Mouse (Mus musculus): ENCODE results near the gene Wnt3. TPM values are rescaled to one million over a fixed set of nuclear protein-coding genes. Genes with fewer than 3 reads are reported as not detected.
"Not testable (repeated sequence)": the region's sequence is repeated elsewhere in the genome, so short reads cannot be mapped to it uniquely, and the experiment has no call there.

The Wnt3 gene
- polyA plus RNA-seq, 1 experiment from 2014 or later = 14.2 TPM

DNA sequence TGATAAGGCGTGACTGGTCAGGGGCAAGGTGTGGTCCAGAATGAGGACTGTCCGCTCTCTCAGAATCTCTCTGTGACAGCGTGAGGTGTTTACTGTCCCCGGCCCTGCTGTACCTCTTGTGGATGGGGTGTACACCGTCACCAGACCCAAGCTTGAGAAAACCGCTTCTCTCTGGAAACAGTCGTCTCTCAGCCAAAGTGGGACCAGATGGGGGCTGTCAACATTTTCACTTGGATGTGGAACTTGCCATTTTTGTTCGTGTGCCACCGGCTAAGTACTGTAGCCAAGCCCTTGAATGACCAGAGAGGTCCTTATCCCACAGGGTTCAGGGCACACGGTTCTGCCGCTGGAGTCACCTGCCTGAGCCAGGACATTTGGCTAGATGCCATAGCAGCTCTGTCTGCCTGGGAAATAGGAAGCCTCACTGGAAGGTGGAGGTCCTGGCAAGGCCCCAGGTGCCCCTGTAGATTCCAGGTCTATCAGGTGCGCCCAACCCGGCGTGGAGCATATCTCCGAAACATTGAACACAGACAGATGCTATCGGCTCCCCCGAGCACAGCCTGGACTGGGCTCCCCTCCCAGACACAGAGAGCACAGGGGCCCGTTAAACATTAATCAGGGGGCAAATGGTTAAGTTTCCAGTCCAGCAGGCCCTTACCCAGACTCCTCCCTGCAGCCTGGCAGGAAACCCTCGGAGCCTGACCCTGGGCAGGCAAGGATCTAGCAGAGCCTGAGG is 38.7 kb upstream of the Wnt3 start:
- Histone ChIP-seq H3K4me1 (ENCODE audit: control insufficient read depth, insufficient read depth, low read length) (no peaks in the 10 kb centered on the region), H3K27ac (ENCODE audit: low read depth, low read length) (no peak overlapping the region), H3K4me2 (no peak overlapping the region), H3K9ac (ENCODE audit: low read length) (no peak overlapping the region), H3K4me3 (ENCODE audit: low read depth, low read length) (no peak overlapping the region), H3K27me3 (ENCODE audit: control insufficient read depth, insufficient read depth, low read length) (no peaks in the 10 kb centered on the region; the same call in 1 of the 2 replicates), H3K36me3 (ENCODE audit: control insufficient read depth, insufficient read depth, low read length) (no peaks in the 10 kb centered on the region), H3K9me3 (ENCODE audit: control insufficient read depth, low read length) (no peaks in the 10 kb centered on the region)
- ATAC-seq (ENCODE audit: low FRiP score) (no peak), DNase-seq (ENCODE audit: low spot score, missing footprints) (no peak)
- 84% methylated on average over 19 of the region's 19 CpGs for WGBS

DNA sequence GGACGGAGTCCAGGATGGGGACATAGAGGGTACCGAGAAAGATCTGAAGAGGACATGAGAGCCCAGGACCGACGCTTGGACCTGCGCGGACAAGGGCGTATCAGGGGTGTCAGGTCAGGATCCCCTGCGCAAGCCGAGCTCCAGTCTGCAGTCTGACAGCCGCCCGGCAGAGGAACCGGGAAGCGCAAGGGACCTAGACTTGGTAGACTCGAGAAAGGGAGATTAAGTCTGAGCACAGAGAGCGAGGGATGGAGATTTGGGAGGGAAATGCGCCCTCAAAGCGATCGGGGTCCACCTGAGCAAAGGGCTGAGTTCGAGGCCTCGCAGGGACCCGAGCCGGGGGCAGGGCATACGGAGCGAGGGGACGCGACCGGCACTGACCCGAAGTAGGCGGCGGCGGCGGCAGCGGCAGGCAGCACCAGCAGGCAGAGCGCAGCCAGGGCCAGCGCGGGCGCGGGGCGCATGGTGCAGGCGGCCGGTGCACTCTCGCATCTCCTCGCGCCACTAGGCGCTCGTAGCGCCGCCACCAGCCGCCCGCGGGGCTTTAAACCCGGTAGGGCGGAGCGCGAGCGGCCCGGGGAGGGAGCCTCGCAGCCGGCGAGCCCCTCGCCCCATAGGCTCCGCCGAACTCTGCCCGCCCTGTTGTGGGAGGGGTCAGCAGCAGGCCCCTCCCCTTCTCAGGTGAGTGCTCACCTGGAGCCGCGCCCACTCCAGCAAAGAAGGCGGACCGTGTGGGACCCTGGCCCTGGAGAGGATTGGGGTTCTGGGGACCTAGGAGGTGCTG is 24.5 kb upstream of the Wnt3 start, which contains the start of gene Wnt9b:
TSS of gene Wnt9b (minus strand) at position 516 of the 784 bp plus-strand sequence.
- peak within 1 kb of the TSS; percentile 75 for H3K4me2 ChIP-seq
- no peaks in the 10 kb centered on the region for H3K9me3 ChIP-seq (ENCODE audit: control insufficient read depth, low read length)
- no peak within 1 kb of the TSS for H3K27ac ChIP-seq (ENCODE audit: low read depth, low read length)
- H3K9ac ChIP-seq (ENCODE audit: low read length) = peak within 1 kb of the TSS; percentile 46
- DNase-seq (ENCODE audit: low spot score, missing footprints) (peak; percentile 94), ATAC-seq (ENCODE audit: low FRiP score) (peak; percentile 62)
- H3K36me3 ChIP-seq (ENCODE audit: control insufficient read depth, insufficient read depth, low read length) = no peaks in the 10 kb centered on the region
- WGBS = under 1% methylated on average over 43 of the region's 68 CpGs
- peaks cover 11% of the 10 kb centered on the region for H3K4me1 ChIP-seq (ENCODE audit: control insufficient read depth, insufficient read depth, low read length)
- H3K27me3 ChIP-seq (ENCODE audit: control insufficient read depth, insufficient read depth, low read length) = peaks cover 45% of the 10 kb centered on the region
- H3K4me3 ChIP-seq (ENCODE audit: low read depth, low read length) = peak within 1 kb of the TSS; percentile 40

DNA sequence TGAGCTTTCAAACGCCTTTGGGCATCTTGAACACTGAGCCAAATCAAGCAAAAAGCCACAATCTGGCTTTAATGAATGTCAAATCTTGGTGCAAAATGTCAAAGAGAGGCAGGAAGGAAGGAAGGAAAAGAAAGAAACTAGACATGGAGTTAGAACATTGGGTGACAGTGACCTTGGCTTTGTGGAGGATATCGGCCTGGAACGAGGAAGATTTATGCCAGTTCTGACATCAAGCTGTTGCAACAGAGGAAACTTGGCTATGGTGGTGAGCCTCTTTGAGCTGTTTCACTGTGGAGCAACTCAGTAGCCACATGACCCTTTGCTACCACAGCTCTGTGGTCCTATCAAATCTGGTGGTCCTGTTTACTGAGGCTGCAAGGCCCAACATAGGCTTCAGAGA is 23.3 kb upstream of the Wnt3 start:
- no peak for DNase-seq (ENCODE audit: low spot score, missing footprints)
- H3K4me3 ChIP-seq (ENCODE audit: low read depth, low read length) = no peak overlapping the region

GRCm38 (mm10) chr11:103758054-103758453 is 15.9 kb upstream of the Wnt3 start:
- H3K4me1 ChIP-seq (ENCODE audit: control insufficient read depth, insufficient read depth, low read length) = no peaks in the 10 kb centered on the region
- no peak for ATAC-seq (ENCODE audit: low FRiP score)
- no peak overlapping the region for H3K9ac ChIP-seq (ENCODE audit: low read length)
- H3K27ac ChIP-seq (ENCODE audit: low read depth, low read length) = no peak overlapping the region
- H3K4me2 ChIP-seq = no peak overlapping the region
- H3K4me3 ChIP-seq (ENCODE audit: low read depth, low read length) = no peak overlapping the region
- H3K9me3 ChIP-seq (ENCODE audit: control insufficient read depth, low read length) = no peaks in the 10 kb centered on the region
- no peak for DNase-seq (ENCODE audit: low spot score, missing footprints)
- no peaks in the 10 kb centered on the region for H3K36me3 ChIP-seq (ENCODE audit: control insufficient read depth, insufficient read depth, low read length)
- WGBS = 50% methylated on average over 11 of the region's 11 CpGs
- H3K27me3 ChIP-seq (ENCODE audit: control insufficient read depth, insufficient read depth, low read length) = no peaks in the 10 kb centered on the region

More for the DNA sequence above, 23.3 kb upstream of the Wnt3 start:
- H3K4me2 ChIP-seq = no peak overlapping the region
- H3K27ac ChIP-seq (ENCODE audit: low read depth, low read length) = no peak overlapping the region
- H3K4me1 ChIP-seq (ENCODE audit: control insufficient read depth, insufficient read depth, low read length) = peaks cover 11% of the 10 kb centered on the region
- H3K9me3 ChIP-seq (ENCODE audit: control insufficient read depth, low read length) = no peaks in the 10 kb centered on the region
- H3K9ac ChIP-seq (ENCODE audit: low read length) = no peak overlapping the region
- WGBS = 67% methylated on average over 3 of the region's 3 CpGs
- peaks cover 45% of the 10 kb centered on the region for H3K27me3 ChIP-seq (ENCODE audit: control insufficient read depth, insufficient read depth, low read length)
- no peak for ATAC-seq (ENCODE audit: low FRiP score)
- H3K36me3 ChIP-seq (ENCODE audit: control insufficient read depth, insufficient read depth, low read length) = no peaks in the 10 kb centered on the region

DNA sequence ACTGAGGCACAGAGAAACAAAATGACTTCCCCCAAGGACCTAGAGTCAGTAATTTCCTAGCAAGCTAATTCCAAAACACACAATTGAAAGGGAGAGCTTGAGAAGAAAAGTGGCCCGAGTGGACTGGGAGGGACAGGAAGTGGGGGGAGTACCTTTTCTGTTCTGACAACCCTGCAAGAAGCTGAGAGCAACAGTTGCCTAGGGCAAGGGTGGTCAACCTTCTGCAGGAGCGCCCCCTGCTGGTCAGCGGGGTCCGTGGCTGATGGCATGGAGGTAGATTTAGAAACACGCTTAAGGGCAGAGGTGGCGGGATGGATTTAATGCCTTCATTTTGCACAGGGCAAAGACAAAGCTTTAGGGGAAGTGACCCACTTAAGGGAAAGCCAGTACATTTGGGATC is 15.2 kb upstream of the Wnt3 start:
- H3K9me3 ChIP-seq (ENCODE audit: control insufficient read depth, low read length) = no peaks in the 10 kb centered on the region
- no peak for ATAC-seq (ENCODE audit: low FRiP score)
- no peak overlapping the region for H3K4me3 ChIP-seq (ENCODE audit: low read depth, low read length)
- no peaks in the 10 kb centered on the region for H3K36me3 ChIP-seq (ENCODE audit: control insufficient read depth, insufficient read depth, low read length)
- H3K27me3 ChIP-seq (ENCODE audit: control insufficient read depth, insufficient read depth, low read length) = no peaks in the 10 kb centered on the region
- 7% methylated on average over 6 of the region's 6 CpGs for WGBS
- DNase-seq (ENCODE audit: low spot score, missing footprints) = peak; percentile 97
- H3K9ac ChIP-seq (ENCODE audit: low read length) = no peak overlapping the region
- H3K27ac ChIP-seq (ENCODE audit: low read depth, low read length) = no peak overlapping the region
- H3K4me1 ChIP-seq (ENCODE audit: control insufficient read depth, insufficient read depth, low read length) = no peaks in the 10 kb centered on the region
- H3K4me2 ChIP-seq = no peak overlapping the region

DNA sequence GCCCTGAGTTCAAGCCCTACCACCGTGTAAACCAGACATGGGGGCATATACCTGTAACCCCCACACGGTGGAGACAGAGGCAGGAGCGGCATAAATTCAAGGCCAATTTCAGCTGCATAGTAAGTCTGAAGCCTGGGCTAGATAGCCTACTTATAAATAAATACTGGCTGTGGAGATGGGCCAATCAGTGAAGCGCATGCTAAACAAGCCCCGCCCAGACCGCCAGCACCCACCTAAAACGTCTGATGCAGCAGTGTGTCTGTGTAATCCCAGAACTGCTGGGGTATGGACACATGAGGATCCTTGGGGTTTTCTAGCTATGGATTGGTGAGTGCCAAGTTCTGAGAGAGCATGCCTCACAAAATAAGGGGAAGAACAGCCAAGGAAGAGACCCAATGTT is 13.8 kb upstream of the Wnt3 start:
- Histone ChIP-seq H3K36me3 (ENCODE audit: control insufficient read depth, insufficient read depth, low read length) (no peaks in the 10 kb centered on the region), H3K4me1 (ENCODE audit: control insufficient read depth, insufficient read depth, low read length) (peaks cover 6% of the 10 kb centered on the region), H3K4me3 (ENCODE audit: low read depth, low read length) (no peak overlapping the region), H3K27ac (ENCODE audit: low read depth, low read length) (no peak overlapping the region), H3K9ac (ENCODE audit: low read length) (no peak overlapping the region), H3K9me3 (ENCODE audit: control insufficient read depth, low read length) (no peaks in the 10 kb centered on the region), H3K27me3 (ENCODE audit: control insufficient read depth, insufficient read depth, low read length) (no peaks in the 10 kb centered on the region; the same call in 1 of the 2 replicates), H3K4me2 (no peak overlapping the region)
- WGBS = 61% methylated on average over 7 of the region's 7 CpGs
- ATAC-seq (ENCODE audit: low FRiP score) (no peak), DNase-seq (ENCODE audit: low spot score, missing footprints) (peak; percentile 85)

DNA sequence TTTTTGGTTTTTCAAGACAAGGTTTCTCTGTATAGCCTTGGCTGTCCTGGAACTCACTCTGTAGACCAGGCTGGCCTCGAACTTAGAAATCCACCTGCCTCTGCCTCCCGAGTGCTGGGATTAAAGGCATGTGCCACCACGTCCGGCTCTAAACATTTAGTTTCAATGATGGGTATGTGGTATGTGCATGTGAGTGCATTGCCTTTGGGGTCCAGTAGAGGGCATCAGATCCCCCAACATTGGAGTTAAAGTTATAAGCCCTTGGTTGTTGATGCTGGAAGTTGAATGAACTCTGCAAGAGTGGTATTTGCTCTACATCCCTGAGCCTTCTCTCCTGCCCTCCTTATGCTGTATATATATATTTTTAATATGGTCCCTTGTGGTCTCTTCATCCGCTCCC is 13.1 kb upstream of the Wnt3 start:
- H3K4me3 ChIP-seq (ENCODE audit: low read depth, low read length); ATAC-seq (ENCODE audit: low FRiP score); H3K9me3 ChIP-seq (ENCODE audit: control insufficient read depth, low read length); H3K9ac ChIP-seq (ENCODE audit: low read length); H3K36me3 ChIP-seq (ENCODE audit: control insufficient read depth, insufficient read depth, low read length); H3K4me2 ChIP-seq; H3K27me3 ChIP-seq (ENCODE audit: control insufficient read depth, insufficient read depth, low read length); H3K27ac ChIP-seq (ENCODE audit: low read depth, low read length): not testable (repeated sequence)
- peaks cover 13% of the 10 kb centered on the region for H3K4me1 ChIP-seq (ENCODE audit: control insufficient read depth, insufficient read depth, low read length)
- 81% methylated on average over 5 of the region's 5 CpGs for WGBS
- DNase-seq (ENCODE audit: low spot score, missing footprints) = peak; percentile 71

GRCm38 (mm10) chr11:103763410-103764163 is 10.4 kb upstream of the Wnt3 start:
- WGBS = 35% methylated on average over 10 of the region's 10 CpGs
- Histone ChIP-seq H3K9me3 (ENCODE audit: control insufficient read depth, low read length) (no peaks in the 10 kb centered on the region), H3K4me2 (no peak overlapping the region), H3K27me3 (ENCODE audit: control insufficient read depth, insufficient read depth, low read length) (no peaks in the 10 kb centered on the region; the same call in 1 of the 2 replicates), H3K27ac (ENCODE audit: low read depth, low read length) (no peak overlapping the region), H3K4me1 (ENCODE audit: control insufficient read depth, insufficient read depth, low read length) (peaks cover 14% of the 10 kb centered on the region), H3K4me3 (ENCODE audit: low read depth, low read length) (no peak overlapping the region), H3K36me3 (ENCODE audit: control insufficient read depth, insufficient read depth, low read length) (no peaks in the 10 kb centered on the region), H3K9ac (ENCODE audit: low read length) (no peak overlapping the region)
- ATAC-seq (ENCODE audit: low FRiP score) = peak; percentile 55
- DNase-seq (ENCODE audit: low spot score, missing footprints) = peak; percentile 95

All from midbrain, embryonic 11.5 days (tissue).